Mouse (Mus musculus): ENCODE results near the gene Oprm1. TPM values are rescaled to one million over a fixed set of nuclear protein-coding genes. Genes with fewer than 3 reads are reported as not detected.

The Oprm1 gene
- total RNA-seq, 4 experiments from 2014 or later, result not detected

DNA sequence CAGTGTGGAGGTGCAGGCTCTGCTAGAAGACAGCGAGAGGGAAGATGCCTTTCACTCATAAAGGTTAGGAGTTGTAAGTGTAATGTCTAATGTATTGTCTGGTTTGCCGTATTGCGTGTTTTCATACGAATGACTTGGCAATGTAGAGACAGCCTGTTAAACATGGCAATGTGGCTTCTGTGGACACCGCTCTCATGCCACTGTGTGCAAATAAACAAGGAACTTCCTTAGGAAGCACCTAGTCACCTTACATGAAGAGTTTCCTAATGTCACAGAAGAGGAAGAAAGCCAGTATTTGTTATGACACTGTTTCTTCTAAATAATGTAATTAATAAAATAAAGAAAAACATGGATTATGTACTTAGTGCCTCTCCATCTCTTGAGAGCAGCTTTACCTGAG lies 278.9 kb downstream of the Oprm1 start:
- no peak for DNase-seq (ENCODE audit: low spot score in 2 of 2)

DNA sequence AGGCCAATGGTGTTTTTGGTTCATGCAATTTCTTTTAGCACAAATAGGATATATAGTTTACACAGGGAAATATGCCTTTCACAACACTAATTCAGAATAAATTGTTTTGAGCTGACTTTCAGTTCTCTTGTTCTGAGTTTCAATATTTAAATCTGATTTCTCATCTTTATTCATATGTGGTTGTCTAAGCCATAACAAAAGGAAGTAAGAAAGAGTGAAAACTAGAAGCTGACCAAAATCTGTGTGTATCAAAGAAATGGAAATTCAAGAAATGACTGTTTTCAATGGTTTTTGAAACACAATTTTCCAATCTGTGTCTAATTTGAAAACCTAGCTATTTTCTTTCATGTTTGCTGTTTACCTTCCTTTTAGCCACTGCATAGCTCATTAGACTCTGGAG lies 282.7 kb downstream of the Oprm1 start:
- no peak for DNase-seq (ENCODE audit: low spot score in 2 of 2)

DNA sequence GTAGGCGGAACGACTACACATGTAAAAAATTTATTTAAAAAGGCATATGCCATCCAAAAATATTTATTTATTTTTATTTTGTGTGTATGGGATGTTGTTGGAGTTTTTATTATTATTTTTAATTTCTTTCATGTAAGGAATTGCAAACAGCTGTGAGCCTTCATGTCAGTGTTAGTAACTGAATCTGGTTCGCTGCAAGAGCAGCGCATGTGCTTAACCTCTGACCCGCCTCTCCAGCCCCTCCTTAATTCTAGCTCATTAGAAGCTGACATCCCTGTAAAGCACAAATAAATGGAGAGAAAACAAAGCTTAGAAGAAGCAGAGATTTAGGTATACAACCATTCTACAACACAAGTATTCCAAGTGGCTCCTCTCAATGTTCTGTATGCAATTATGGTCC lies 285.6 kb downstream of the Oprm1 start:
- no peak for DNase-seq (ENCODE audit: low spot score in 2 of 2)

DNA sequence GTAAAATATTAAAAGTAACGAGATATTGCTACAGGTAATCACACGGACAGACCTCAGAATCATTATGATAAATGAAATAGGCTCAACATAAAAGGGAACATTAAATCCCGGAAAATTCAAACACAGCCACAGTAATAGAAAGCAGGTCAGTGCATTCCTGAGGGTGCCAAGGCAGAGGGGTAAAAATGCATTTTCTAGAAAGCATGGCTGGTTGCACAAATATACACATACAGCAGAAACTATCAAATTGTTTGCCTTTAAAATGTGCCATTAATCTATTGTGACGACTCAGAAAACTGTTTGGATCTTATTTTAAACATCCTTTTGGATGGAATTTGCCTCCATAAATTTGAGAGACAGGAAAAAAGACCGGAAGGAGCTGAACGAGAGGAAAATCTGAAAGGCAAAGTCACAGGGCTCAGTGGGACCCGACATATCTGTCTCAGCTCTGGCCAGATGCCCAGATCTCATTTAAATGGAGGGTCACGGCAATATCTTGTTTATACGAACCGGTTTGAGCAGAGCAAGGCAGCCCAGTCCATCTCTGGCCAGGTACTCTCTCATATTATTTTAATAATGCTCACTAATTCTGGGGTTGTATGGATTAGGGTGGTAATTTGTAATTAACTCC lies 289.1 kb downstream of the Oprm1 start:
- DNase-seq (ENCODE audit: low spot score in 2 of 2), result no peak

DNA sequence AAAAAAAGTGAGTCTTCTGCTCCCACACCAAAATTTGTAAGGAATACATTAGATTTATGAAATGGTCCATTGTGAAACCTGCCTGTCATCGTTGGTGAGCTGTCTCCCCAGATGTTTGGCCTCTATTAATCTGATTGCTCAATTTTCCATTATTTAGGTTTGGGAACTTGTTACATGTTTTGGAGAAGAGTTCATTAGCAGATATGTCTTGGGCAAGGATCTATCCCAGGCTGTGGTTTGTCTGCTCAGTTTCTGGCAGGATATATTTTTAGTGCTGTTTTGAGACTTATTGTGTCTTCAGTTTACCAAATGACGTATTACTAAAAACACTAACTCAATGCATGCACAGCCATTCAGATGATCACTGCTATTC lies 289.6 kb downstream of the Oprm1 start:
- no peak for DNase-seq (ENCODE audit: low spot score in 2 of 2)

DNA sequence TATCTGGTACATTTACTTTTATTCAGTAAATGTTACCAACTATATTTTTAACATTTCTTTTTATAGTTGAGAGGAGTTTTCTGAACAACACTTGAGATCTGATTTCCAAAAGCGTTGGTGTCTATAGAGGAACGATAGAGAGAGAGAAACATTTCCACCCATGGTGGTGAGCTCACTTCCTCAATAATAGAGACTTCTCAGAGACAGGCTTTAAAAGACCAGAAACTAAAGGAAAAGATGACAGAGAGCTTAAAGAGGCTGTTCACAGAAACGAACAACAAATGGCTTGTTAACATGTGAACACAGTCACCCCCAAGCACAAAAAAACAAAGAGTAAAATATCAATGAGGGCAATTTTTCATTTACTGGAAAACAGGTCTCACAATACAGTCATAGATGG lies 291.6 kb downstream of the Oprm1 start:
- no peak for DNase-seq (ENCODE audit: low spot score in 2 of 2)

DNA sequence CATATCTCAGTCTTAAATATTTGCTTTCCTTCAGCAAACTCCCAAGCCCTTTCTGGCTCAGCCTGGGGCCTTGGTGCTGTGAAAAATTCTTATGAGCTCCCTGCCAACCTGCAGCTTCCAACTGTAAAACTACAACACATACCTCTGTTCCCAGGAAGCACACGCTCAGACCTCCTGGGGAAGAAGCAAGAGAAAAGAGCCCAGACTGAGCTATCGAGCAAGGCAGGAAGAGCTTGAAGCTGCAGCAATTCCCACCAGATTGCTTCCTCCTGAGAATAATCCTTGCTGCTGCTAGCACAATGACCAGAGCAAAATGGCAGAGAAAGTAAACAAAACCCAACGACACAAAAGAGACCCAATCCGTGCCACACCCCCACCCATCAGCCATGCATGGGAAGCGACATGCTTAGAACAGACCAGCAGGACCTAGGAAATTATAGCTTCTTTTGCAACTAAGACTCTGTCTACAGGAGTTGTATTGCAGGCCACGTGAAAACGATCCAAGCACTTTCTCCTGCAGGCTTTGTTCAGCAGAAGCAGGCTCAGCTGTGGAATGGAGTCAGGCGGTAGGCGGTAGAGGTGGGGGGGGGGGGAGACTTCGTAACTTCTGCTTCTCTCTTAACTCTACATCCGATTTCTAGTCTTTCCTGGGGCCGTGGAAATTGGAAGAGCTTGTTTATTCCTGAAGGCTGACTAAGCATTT lies 294.2 kb downstream of the Oprm1 start, which contains the start of gene Ipcef1:
TSS of gene Ipcef1 (minus strand) at position 164 of the 703 bp plus-strand sequence.
- no peak for DNase-seq (ENCODE audit: low spot score in 2 of 2)

DNA sequence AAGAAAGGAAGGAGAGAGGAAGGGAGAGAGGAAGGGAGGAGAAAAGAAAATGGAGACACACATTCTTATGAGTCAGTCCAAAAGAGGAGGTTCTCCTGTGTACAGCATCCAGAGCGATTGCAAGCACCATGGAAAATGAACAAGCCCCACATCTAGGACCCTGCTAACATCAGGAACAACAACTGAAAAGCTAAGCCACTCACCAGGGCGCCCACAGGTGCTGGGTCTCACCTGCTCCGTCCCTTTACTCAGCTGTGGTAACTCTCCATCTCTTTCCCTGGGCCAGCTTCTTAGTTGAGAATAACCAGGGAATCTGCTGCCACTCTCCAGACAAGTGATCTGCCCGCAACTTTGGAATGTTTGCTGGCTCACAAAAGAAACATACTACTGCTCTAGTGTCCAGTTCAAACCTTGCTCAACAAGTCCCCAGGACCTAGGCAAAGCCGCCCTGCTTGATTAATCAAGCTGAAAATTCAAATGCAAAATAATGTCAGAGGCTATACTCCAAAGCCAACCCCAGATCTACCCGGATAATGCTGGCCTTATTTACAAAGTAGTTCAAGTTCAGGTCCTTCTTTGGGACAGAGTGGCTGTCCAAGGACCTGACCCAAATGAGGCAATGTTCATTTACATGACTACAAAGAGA lies 296.4 kb downstream of the Oprm1 start:
- no peak for DNase-seq (ENCODE audit: low spot score in 2 of 2)

DNA sequence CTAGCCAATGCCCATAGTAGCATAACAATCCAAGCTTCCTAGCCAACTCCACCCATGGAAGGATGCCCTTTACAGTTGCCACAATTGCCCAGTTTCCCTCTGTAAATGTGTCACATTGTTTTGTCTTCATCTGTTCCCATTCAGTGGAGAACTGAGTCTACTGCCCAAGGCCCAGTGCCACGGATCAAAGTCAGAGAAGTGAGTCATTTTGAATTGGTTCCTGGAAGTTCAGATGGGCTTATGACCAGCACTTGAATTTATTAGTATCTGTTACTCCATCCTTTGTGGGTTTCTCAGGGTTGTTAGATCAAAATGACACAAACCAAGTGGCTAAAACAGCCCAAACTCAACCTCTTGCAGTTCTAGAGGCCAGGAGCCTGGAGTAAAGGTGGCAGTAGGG lies 299.2 kb downstream of the Oprm1 start:
- no peak for DNase-seq (ENCODE audit: low spot score in 2 of 2)

DNA sequence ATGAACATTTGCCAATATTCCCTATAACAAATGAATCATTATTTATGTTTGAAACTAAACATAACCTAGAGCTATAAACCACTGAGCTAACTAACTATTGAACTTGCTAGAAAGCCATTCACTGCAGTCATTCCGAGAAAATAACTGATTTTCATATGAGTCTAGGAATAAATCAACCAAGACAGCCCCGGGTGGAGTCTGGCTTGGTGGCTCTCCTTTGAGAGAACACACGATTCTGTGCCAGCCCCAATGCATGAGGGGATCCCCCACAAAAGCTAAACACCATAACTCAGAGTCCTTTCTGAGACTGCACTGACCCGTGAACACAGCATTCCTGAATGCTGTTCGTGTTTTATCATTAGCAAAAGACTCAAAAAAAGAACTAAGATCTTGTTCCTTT lies 302.0 kb downstream of the Oprm1 start:
- DNase-seq (ENCODE audit: low spot score in 2 of 2), result no peak

DNA sequence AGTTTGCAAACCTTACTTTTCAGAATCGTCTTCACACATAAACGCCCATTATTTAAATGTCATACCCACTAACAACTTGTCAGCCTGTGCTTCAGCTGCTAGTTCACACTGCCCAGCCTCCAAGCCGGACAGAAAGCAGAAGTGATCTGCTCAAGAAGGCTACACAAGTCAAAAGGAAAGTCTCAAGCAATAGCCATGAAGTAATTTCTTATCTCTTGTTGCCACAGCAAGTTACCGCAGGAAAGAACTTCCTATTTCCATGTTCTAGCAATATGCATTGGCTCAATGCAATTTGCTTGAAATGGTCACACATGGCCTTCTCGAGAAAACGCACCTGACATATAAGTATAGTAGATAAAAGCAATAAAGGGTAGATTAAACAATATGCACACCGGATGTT lies 304.7 kb downstream of the Oprm1 start:
- DNase-seq (ENCODE audit: low spot score in 2 of 2), result no peak

DNA sequence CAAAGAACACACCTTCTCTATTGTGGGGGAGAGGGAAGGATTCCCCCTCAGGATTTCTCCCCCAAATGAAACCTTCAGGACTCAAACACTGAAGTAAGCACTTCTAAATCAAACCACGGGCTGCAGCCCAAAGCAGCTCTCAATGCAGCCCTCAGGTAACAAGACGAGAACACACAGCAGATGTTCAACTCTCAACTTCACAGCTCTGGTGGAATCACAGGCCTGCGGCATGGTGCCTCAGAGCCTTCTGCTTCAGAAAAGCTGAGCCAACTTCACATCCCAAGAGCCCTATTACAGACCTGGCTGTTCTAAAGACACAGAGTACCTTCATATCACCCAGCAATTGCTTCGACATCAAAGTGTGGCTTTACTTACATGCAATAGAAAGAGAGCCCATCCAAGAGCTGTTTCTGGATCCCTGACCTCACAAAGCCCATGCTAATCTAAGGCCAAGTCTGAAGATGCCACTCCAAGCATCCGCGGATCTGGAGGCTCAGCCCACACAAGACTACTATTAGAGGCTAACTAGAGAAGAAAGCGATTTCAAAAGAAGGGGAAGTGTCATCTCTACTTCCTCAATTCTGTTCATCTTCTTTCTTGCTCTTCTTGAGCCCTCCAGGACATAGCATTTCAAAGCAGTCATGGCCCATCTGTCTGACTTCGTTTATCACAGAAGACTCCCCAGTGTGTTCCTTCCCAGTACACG lies 305.6 kb downstream of the Oprm1 start:
- DNase-seq (ENCODE audit: low spot score in 2 of 2), result no peak

DNA sequence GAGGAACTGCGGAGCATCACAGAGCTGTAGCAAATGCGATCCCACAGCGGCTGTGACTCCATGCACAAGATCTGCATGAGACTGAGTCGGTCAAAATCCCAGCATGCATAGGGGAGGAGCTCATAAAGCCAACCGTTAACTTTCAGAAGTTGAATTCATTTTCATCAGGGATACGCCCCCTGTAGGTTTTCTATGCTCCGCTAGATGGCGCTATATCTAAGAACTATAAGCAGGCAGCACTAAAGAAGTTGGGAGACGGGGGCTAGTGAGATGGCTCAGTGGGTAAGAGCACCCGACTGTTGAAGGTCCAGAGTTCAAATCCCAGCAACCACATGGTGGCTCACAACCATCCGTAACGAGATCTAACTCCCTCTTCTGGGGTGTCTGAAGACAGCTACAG lies 310.3 kb downstream of the Oprm1 start:
- no peak for DNase-seq (ENCODE audit: low spot score in 2 of 2)

DNA sequence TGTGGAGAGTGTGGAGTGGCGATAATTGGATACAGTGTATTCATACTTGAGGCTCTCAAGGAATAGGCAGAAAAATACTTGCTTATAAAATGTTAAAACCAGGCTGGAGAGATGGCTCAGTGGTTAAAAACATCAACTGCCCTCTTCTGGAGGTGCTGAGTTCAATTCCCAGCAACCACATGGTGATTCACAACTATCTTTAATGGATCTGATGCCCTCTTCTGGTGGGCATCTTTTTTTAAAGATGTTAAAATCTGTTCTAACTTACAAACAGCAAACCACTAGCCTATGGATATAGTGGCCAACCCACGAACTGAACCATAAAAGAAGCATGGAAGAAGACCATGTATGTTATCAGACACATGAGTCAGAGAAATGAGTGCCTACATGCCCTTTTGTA lies 310.8 kb downstream of the Oprm1 start:
- no peak for DNase-seq (ENCODE audit: low spot score in 2 of 2)

DNA sequence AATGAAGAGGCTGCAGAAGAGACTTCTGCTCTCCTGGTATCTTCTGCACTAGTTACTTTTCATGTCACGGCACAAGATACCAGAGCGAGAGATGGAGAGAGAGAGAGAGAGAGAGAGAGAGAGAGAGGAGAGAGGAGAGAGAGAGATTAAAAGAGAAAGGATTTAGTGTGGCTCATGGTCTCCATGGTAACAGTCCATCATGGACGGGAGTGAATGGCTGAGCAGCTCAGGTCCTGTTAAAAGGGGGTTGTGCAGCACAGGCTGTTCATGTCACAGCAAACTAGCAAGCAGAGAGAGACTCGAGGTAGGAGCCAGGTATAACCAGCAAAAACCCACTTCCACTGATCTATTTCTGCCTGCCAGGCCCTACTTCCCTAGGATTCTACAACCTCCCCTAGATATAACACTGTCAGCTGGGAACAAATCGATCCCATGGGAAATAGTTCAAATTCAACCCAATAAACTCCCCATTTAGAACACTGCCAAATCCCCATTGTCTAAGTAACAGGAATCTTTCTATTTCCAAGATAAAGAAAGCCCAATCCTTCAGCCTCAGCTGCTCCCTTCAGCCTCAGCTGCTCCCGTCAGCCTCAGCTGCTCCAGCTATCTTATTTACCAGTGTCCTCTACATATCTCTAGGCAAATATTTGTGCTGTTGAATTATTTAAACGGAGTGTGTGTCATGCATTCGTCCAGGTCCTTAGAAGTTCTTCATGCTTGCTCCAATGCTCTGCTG lies 312.0 kb downstream of the Oprm1 start:
- DNase-seq (ENCODE audit: low spot score in 2 of 2), result no peak

DNA sequence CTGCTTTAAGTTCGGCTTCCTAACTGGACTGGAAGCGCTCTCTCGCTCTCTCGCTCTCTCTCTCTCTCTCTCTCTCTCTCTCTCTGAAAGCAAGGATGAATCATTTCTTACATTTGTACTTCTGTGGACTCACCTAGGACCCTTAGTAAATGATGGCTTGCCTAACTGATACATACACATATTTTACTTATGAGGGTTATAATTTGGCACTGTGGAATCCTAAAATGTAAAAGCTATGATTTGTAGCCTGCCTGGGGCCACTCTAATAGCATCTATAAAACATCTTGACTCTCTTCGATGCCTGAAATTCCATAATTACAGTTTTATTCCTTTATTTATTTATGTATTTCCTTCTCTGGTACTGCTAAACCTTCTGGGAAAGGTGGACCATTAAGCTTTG lies 312.6 kb downstream of the Oprm1 start:
- DNase-seq (ENCODE audit: low spot score in 2 of 2), result no peak

DNA sequence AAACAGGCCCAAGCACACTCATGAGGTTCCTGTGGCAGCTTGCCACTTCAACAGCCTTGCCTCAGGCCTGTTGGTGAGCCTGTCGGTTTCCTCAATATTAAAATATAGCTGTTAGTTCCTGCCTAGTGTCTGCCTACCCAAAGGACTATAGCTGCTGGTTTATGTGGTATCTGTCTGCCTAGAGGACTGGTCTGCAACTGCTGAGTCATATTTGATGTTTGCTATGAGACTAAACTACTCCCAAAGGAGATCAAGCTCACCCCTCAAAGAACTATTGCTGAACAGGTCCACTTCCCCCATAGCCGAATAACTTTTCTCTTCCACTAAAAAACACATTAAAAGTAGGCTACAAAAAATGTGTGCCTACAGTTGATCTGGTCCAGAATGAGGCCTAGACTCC lies 315.9 kb downstream of the Oprm1 start:
- DNase-seq (ENCODE audit: low spot score in 2 of 2), result no peak

DNA sequence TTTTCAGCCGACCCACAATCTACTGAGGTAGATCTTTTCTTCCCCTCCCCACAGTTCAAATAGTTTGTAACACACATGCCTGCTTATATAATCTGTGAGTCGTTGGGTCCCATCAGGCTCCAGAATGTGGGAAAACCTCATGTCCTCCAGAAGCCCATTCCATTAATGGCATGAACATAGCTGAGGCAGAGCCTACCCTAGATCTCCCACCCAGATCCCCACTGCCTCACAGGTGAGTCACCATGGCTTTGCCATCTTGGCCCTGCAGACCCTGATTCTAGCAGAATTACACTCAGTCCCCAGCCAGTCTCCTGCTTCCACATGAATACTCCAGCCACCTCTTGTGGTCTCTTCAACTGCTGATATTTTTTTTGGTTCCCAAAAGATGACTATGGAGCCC lies 317.4 kb downstream of the Oprm1 start:
- no peak for DNase-seq (ENCODE audit: low spot score in 2 of 2)

DNA sequence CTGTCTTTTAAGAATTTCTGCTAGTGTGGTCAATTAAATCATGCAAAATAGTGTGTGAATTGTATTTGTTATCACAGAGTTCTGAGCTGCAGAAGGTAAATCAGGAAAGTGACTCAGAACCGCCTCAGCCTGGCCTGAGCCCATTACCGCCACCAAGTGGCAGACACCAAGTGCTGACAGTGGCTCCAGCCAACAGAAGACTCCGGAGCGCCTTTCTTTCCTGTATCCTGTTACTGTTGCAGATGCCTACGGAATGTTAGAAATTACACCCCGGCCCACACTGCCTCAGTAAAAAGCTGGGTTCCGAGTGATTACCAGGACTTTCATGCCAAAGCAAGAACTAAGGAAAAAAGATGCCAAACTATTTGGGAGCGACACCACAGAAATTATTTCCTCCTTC lies 317.9 kb downstream of the Oprm1 start:
- DNase-seq (ENCODE audit: low spot score in 2 of 2), result peak; percentile 16 to 36

DNA sequence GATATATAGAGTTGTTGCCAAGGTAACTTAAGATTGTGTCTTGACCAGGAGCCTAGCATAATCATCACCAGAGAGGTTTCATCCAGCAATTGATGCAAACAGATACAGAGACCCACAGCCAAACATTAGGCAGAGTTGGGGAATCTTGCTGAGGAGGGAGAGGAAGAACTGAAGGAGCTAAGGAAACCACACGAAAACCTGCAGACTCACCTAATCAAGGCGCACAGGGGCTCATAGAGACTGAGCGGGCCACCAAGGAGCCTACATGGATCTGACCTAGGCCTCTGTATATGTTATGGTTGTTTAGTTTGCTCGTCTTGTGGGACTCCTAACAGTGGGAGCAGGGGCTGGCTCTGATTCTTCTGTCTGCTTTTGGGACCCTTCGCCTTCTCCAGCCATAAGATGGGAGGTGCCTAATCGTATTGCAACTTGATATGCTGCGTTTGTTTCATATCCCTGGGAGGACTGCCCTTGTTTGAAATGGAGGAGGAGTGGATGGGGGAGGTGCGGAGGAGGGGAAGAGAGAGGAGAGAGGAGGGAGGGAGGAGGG lies 318.4 kb downstream of the Oprm1 start:
- no peak for DNase-seq (ENCODE audit: low spot score in 2 of 2)

DNA sequence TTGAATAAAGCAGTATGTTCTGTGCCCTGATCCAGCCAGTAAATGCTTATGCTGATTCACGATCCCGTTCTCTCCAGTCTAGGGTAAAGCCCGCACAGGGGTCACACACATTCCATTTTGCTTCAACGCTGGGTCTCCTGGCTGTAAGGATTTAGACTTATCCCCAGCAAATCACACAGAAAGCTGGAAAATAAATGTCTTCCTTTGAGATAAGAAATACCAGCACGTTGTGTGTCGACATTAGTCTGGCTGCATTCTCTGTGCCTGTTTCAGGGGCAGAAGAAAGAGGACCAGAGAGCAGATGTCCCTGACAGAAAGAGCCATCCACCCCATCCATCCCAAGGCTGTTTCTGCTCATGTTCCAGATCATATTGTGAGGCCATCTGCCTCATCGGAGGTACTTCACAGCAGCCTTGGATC lies 319.1 kb downstream of the Oprm1 start:
- DNase-seq (ENCODE audit: low spot score in 2 of 2), result no peak

Measured in gastrocnemius, adult 8-10 months (tissue).